Comparison of ENCODE assay signal across 8 mouse cellular contexts in the genomic region with DNA sequence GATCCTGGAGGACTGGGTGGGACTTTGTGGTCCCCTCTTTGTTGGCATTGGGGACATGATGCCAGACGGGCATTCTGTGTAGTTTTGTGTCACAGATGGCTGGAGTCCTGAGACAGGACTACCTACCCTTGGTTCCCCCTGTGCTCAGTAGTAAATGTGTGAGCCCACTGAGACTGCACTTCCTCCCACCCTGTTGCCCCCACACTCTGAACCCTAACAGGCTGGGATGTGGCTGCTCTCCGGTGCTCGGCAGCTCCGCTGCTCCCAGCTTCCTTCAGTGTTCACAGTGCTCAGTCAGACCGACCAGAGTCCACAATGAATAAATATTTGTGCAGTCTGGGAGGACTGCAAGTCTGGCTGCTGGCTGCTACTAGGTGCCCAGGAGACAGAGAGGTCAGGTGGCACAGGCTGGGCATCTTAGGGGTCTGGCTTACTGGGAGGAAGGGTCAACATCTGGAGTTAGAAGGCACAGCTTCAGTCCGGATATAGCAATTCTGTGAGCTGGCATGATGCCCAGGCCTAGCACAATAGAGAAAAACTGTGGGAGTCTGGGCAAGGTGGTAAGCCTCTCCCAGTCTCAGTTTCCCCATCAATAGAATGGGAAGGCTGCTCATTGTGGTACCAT. TPM values are rescaled to one million over a fixed set of nuclear protein-coding genes. Genes with fewer than 3 reads are reported as not detected.
DNase-seq lines count a peak whose midpoint lies in the region; ATAC-seq lines count a peak whose summit lies in the region.

No protein-coding gene starts in this region.

- ATAC-seq in cerebellum, adult (ENCODE audit: insufficient number of reproducible peaks, low FRiP score, low TSS enrichment): no peak
- peak; percentile 12; the same call in 1 of the 2 replicates for ATAC-seq in embryonic facial prominence, embryonic 14.5 days (ENCODE audit: low read depth)
- ATAC-seq in hindbrain, embryonic 16.5 days: no peak; the same call in 1 of the 2 replicates
- ATAC-seq in liver, embryonic 16.5 days (ENCODE audit: low read depth): peak; percentile 58
- no peak for ATAC-seq in granulocyte monocyte progenitor cell, adult 5-6 weeks (replicated peaks; ENCODE audit: poor library complexity, severe bottlenecking)
- no peak for ATAC-seq in megakaryocyte, adult 5-6 weeks (ENCODE audit: poor library complexity, severe bottlenecking)

- 21% methylated on average over 6 of the region's 6 CpGs for WGBS in embryonic facial prominence, embryonic 14.5 days
- WGBS in hindbrain, embryonic 16.5 days: 22% methylated on average over 6 of the region's 6 CpGs
- 22% methylated on average over 6 of the region's 6 CpGs for WGBS in liver, embryonic 16.5 days (ENCODE audit: insufficient replicate concordance)

- DNase-seq in cerebellum, adult 11 months: peak; percentile 47
- DNase-seq in embryonic facial prominence, embryonic 14.5 days (ENCODE audit: low spot score): peak; percentile 53
- DNase-seq in yolk sac, embryonic 10.5 days (ENCODE audit: low spot score): peak; percentile 60

- peak overlapping the region; percentile 63 for H3K9ac ChIP-seq in embryonic facial prominence, embryonic 14.5 days (ENCODE audit: low read depth, low read length)
- H3K9ac ChIP-seq in hindbrain, embryonic 16.5 days (ENCODE audit: low read depth, low read length): peak overlapping the region; percentile 57
- no peak overlapping the region for H3K9ac ChIP-seq in liver, embryonic 16.5 days (ENCODE audit: low read depth, low read length)

- 0 out of 2 replicates have a peak overlapping the region, but pooled peaks have one; percentile 19 for H3K4me3 ChIP-seq in embryonic facial prominence, embryonic 14.5 days (ENCODE audit: low read depth, low read length)
- H3K4me3 ChIP-seq in hindbrain, embryonic 16.5 days (ENCODE audit: low read length): peak overlapping the region; percentile 22
- H3K4me3 ChIP-seq in liver, embryonic 16.5 days (ENCODE audit: low read depth, low read length): peak overlapping the region; percentile 29

- H3K36me3 ChIP-seq in embryonic facial prominence, embryonic 14.5 days (ENCODE audit: control insufficient read depth, insufficient read depth, low read length): no peaks in the 10 kb centered on the region
- no peaks in the 10 kb centered on the region; the same call in 1 of the 2 replicates for H3K36me3 ChIP-seq in hindbrain, embryonic 16.5 days (ENCODE audit: control insufficient read depth, insufficient read depth, low read length)
- no peaks in the 10 kb centered on the region for H3K36me3 ChIP-seq in liver, embryonic 16.5 days (ENCODE audit: control insufficient read depth, insufficient read depth)

- no peaks in the 10 kb centered on the region for H3K9me3 ChIP-seq in embryonic facial prominence, embryonic 14.5 days (ENCODE audit: control insufficient read depth, low read length)
- H3K9me3 ChIP-seq in hindbrain, embryonic 16.5 days (ENCODE audit: control insufficient read depth, low read length): no peaks in the 10 kb centered on the region
- no peaks in the 10 kb centered on the region for H3K9me3 ChIP-seq in liver, embryonic 16.5 days (replicated peaks; ENCODE audit: control insufficient read depth, low read length)

- H3K27ac ChIP-seq in embryonic facial prominence, embryonic 14.5 days (replicated peaks; ENCODE audit: low read depth, low read length): peak overlapping the region; percentile 90
- peak overlapping the region; percentile 72 for H3K27ac ChIP-seq in hindbrain, embryonic 16.5 days (ENCODE audit: low read depth, low read length)
- H3K27ac ChIP-seq in liver, embryonic 16.5 days (ENCODE audit: low read length): peak overlapping the region; percentile 77

- H3K4me1 ChIP-seq in embryonic facial prominence, embryonic 14.5 days (ENCODE audit: control insufficient read depth, insufficient read depth, low read length): peaks cover 53% of the 10 kb centered on the region
- peaks cover 39% of the 10 kb centered on the region for H3K4me1 ChIP-seq in hindbrain, embryonic 16.5 days (ENCODE audit: control insufficient read depth, insufficient read depth, low read depth, low read length)
- peaks cover 33% of the 10 kb centered on the region for H3K4me1 ChIP-seq in liver, embryonic 16.5 days (ENCODE audit: control insufficient read depth, low read depth, low read length)

- H3K27me3 ChIP-seq in embryonic facial prominence, embryonic 14.5 days (replicated peaks; ENCODE audit: control insufficient read depth, insufficient read depth, low read length): no peaks in the 10 kb centered on the region
- H3K27me3 ChIP-seq in hindbrain, embryonic 16.5 days (replicated peaks; ENCODE audit: control insufficient read depth, insufficient read depth, low read length): no peaks in the 10 kb centered on the region
- H3K27me3 ChIP-seq in liver, embryonic 16.5 days (ENCODE audit: control insufficient read depth, insufficient read depth, low read depth, low read length): peaks cover 9% of the 10 kb centered on the region

- peak overlapping the region; percentile 48 for H3K4me2 ChIP-seq in embryonic facial prominence, embryonic 14.5 days (ENCODE audit: low read depth, low read length)
- peak overlapping the region; percentile 54 for H3K4me2 ChIP-seq in hindbrain, embryonic 16.5 days (ENCODE audit: low read length)
- H3K4me2 ChIP-seq in liver, embryonic 16.5 days (ENCODE audit: low read depth, low read length): peak overlapping the region; percentile 53

RNA-seq across cellular contexts. Expression of a gene that starts 21.4 kb away (rescaled TPM):
- not detected in 2 replicates for polyA plus RNA-seq in embryonic facial prominence, embryonic 14.5 days (2014; fragmentation: Nextera tagmentation; extraction: Ambion mirVana)
- polyA plus RNA-seq in hindbrain, embryonic 16.5 days (2015; fragmentation: Nextera tagmentation; extraction: Ambion mirVana): not detected in 2 replicates
- polyA plus RNA-seq in liver, embryonic 16.5 days (2015; fragmentation: Nextera tagmentation; extraction: Ambion mirVana): 0.02 TPM in 1 of 2 replicates, not detected in the other
- total RNA-seq in granulocyte monocyte progenitor cell, adult 5-6 weeks (2014; fragmentation: Nextera tagmentation): not detected in 2 replicates
- not detected in 2 replicates for total RNA-seq in granulocyte monocyte progenitor cell, adult 5-6 weeks (2017)
- not detected in 2 replicates for total RNA-seq in megakaryocyte, adult 5-6 weeks (2015)
- not detected in 2 replicates for total RNA-seq in megakaryocyte, adult 5-6 weeks (2017)

RNA-seq across cellular contexts. Expression of a gene that starts 41.1 kb away (rescaled TPM):
- polyA plus RNA-seq in embryonic facial prominence, embryonic 14.5 days (2014; fragmentation: Nextera tagmentation; extraction: Ambion mirVana): 21.1 and 23.9 TPM in 2 replicates
- 31.9 and 35.4 TPM in 2 replicates for polyA plus RNA-seq in hindbrain, embryonic 16.5 days (2015; fragmentation: Nextera tagmentation; extraction: Ambion mirVana)
- polyA plus RNA-seq in liver, embryonic 16.5 days (2015; fragmentation: Nextera tagmentation; extraction: Ambion mirVana): 97.4 and 110 TPM in 2 replicates
- total RNA-seq in granulocyte monocyte progenitor cell, adult 5-6 weeks (2014; fragmentation: Nextera tagmentation): 29.7 and 30.9 TPM in 2 replicates
- total RNA-seq in granulocyte monocyte progenitor cell, adult 5-6 weeks (2017): 18.9 and 20.1 TPM in 2 replicates
- total RNA-seq in megakaryocyte, adult 5-6 weeks (2015): 4.9 and 5.7 TPM in 2 replicates
- 5.8 and 8.9 TPM in 2 replicates for total RNA-seq in megakaryocyte, adult 5-6 weeks (2017)

RNA-seq across cellular contexts. Expression of a gene that starts 51.2 kb away (rescaled TPM):
- polyA plus RNA-seq in embryonic facial prominence, embryonic 14.5 days (2014; fragmentation: Nextera tagmentation; extraction: Ambion mirVana): 4.8 and 5.8 TPM in 2 replicates
- 3.5 and 3.9 TPM in 2 replicates for polyA plus RNA-seq in hindbrain, embryonic 16.5 days (2015; fragmentation: Nextera tagmentation; extraction: Ambion mirVana)
- 0.44 and 0.66 TPM in 2 replicates for polyA plus RNA-seq in liver, embryonic 16.5 days (2015; fragmentation: Nextera tagmentation; extraction: Ambion mirVana)
- 0.92 and 2.4 TPM in 2 replicates for total RNA-seq in granulocyte monocyte progenitor cell, adult 5-6 weeks (2014; fragmentation: Nextera tagmentation)
- total RNA-seq in granulocyte monocyte progenitor cell, adult 5-6 weeks (2017): 0.26 and 1.2 TPM in 2 replicates
- total RNA-seq in megakaryocyte, adult 5-6 weeks (2015): 0.83 and 1.6 TPM in 2 replicates
- total RNA-seq in megakaryocyte, adult 5-6 weeks (2017): 2.1 and 2.7 TPM in 2 replicates

Comparison
In these comparisons a context has a peak if more than half of its experiments do, and no peak if none do; other contexts are left out.
1. ATAC-seq: peak in embryonic facial prominence, embryonic 14.5 days (single experiment) and liver, embryonic 16.5 days (single experiment); none in cerebellum, adult (single experiment), hindbrain, embryonic 16.5 days (single experiment), granulocyte monocyte progenitor cell, adult 5-6 weeks (single experiment) and megakaryocyte, adult 5-6 weeks (single experiment).
2. Peak in every context shown above with its lines, with median percentiles within 50 percentile points of each other: DNase-seq, H3K27ac ChIP-seq, H3K4me2 ChIP-seq and H3K4me3 ChIP-seq.